Mouse (Mus musculus) heart, embryonic 14.5 days (tissue): Measurements from ENCODE around the gene Tcaf2. TPM values are rescaled to one million over a fixed set of nuclear protein-coding genes. Genes with fewer than 3 reads are reported as not detected.

Source experiments
- ATAC-seq: fragments of 200-750 bp; cut with Nextera tagmentation; 2 replicates; pipeline ENCODE4 v1.8.0; 2017; ENCODE audit warnings: low read depth, moderate TSS enrichment; ENCODE audit not compliant: insufficient number of reproducible peaks, insufficient read depth, low FRiP score
- H3K27ac ChIP-seq, 2 experiments: fragments of 200-500 bp in 1 of 2; fragments of 300-500 bp in 1 of 2; sonication (generic) in 1 of 2; replicated peaks in 1 of 2; 2 replicates each; pipeline ENCODE4 v1.5.1; 2012 to 2014; ENCODE audit warnings: low read depth in 2 of 2, low read length in 2 of 2, control low read depth in 1 of 2, mild to moderate bottlenecking in 1 of 2, mixed read lengths in 1 of 2; ENCODE audit not compliant: control insufficient read depth in 1 of 2, insufficient read depth in 1 of 2
- H3K27me3 ChIP-seq: fragments of 300-500 bp; sonication (generic); 2 replicates; pipeline ENCODE4 v1.6.1; 2014; ENCODE audit warnings: mild to moderate bottlenecking, low read length, control low read depth; ENCODE audit not compliant: control insufficient read depth, insufficient read depth
- H3K36me3 ChIP-seq: fragments of 300-500 bp; sonication (generic); 2 replicates; pipeline ENCODE4 v1.6.1; 2014; ENCODE audit warnings: mild to moderate bottlenecking, control low read depth, low read length, mixed read lengths; ENCODE audit not compliant: control insufficient read depth, insufficient read depth
- H3K4me1 ChIP-seq, 2 experiments: fragments of 200-500 bp in 1 of 2; fragments of 300-500 bp in 1 of 2; sonication (generic) in 1 of 2; 2 replicates each; pipeline ENCODE4 v1.6.1; 2012 to 2014; ENCODE audit warnings: low read length in 2 of 2, control low read depth in 1 of 2, mixed read lengths in 1 of 2; ENCODE audit not compliant: control insufficient read depth in 2 of 2, insufficient read depth in 2 of 2
- H3K4me2 ChIP-seq: fragments of 300-500 bp; sonication (generic); 2 replicates; pipeline ENCODE4 v1.6.1; 2014; ENCODE audit warnings: mild to moderate bottlenecking, low read length
- H3K4me3 ChIP-seq, 2 experiments: fragments of 200-500 bp in 1 of 2; fragments of 300-500 bp in 1 of 2; sonication (generic) in 1 of 2; 2 replicates each; pipeline ENCODE4 v1.5.1; 2012 to 2014; ENCODE audit warnings: low read length in 2 of 2, mild to moderate bottlenecking in 2 of 2, control low read depth in 1 of 2, low read depth in 1 of 2, moderate library complexity in 1 of 2; ENCODE audit not compliant: control insufficient read depth in 1 of 2, insufficient read depth in 1 of 2
- H3K9ac ChIP-seq: fragments of 300-500 bp; sonication (generic); 2 replicates; pipeline ENCODE4 v1.6.1; 2014; ENCODE audit warnings: mild to moderate bottlenecking, low read length
- H3K9me3 ChIP-seq: fragments of 300-500 bp; sonication (generic); 2 replicates; pipeline ENCODE4 v1.6.1; 2016; ENCODE audit warnings: low read length, control low read depth; ENCODE audit not compliant: control insufficient read depth
- WGBS: fragments of 180-500 bp; shearing (Covaris S2); extraction: QIAGEN DNeasy Blood & Tissue Kit; methylation state at CpG from one replicate; pipeline ENCODE4 v1.1.7; 2014; 5-methylcytosine and 5-hydroxymethylcytosine counted together
- polyA plus RNA-seq: library from polyadenylated mRNA; unstranded; fragments of >200 nt; fragmentation: Nextera tagmentation; extraction: Ambion mirVana; gene quantifications from 2 replicates; pipeline ENCODE4 v1.2.1, GENCODE M21; 2014

The Tcaf2 gene
- polyA plus RNA-seq, 1 experiment from 2014 or later: 1.4 TPM

GRCm38 (mm10) chr6:42597592-42597991 is 47.5 kb downstream of the Tcaf2 start, which contains the start of gene Tcaf3:
Gene Tcaf3, minus strand, starts transcription at chr6:42597692.
- no peaks in the 10 kb centered on the region for H3K27me3 ChIP-seq
- H3K4me2 ChIP-seq: no peak within 1 kb of the TSS
- no peaks in the 10 kb centered on the region for H3K36me3 ChIP-seq
- H3K27ac ChIP-seq: no peak within 1 kb of the TSS
- no peaks in the 10 kb centered on the region for H3K9me3 ChIP-seq
- no peak within 1 kb of the TSS for H3K4me3 ChIP-seq
- no peak for ATAC-seq
- no peak within 1 kb of the TSS for H3K9ac ChIP-seq
- WGBS: 78% methylated on average over 4 of the region's 4 CpGs
- no peaks in the 10 kb centered on the region for H3K4me1 ChIP-seq

GRCm38 (mm10) chr6:42593138-42593882 is 51.7 kb downstream of the Tcaf2 start:
- WGBS: 73% methylated on average over 17 of the region's 17 CpGs
- Histone ChIP-seq H3K4me2 (no peak overlapping the region), H3K27me3 (no peaks in the 10 kb centered on the region), H3K9ac (no peak overlapping the region), H3K4me3 (no peak overlapping the region), H3K4me1 (no peaks in the 10 kb centered on the region), H3K9me3 (no peaks in the 10 kb centered on the region), H3K36me3 (no peaks in the 10 kb centered on the region), H3K27ac (no peak overlapping the region)
- ATAC-seq: no peak

GRCm38 (mm10) chr6:42586569-42586968 is 58.5 kb downstream of the Tcaf2 start:
- no peaks in the 10 kb centered on the region for H3K36me3 ChIP-seq
- H3K9me3 ChIP-seq: no peaks in the 10 kb centered on the region
- ATAC-seq: no peak
- H3K27ac ChIP-seq: no peak overlapping the region
- H3K4me3 ChIP-seq: no peak overlapping the region
- WGBS: 72% methylated on average over 5 of the region's 5 CpGs
- H3K4me2 ChIP-seq: no peak overlapping the region
- peaks cover 0 to 8% of the 10 kb centered on the region in 2 experiments; a peak in 2 of 4 replicates for H3K4me1 ChIP-seq
- no peak overlapping the region for H3K9ac ChIP-seq
- no peaks in the 10 kb centered on the region for H3K27me3 ChIP-seq

- no peaks in the 10 kb centered on the region for H3K36me3 ChIP-seq
- no peaks in the 10 kb centered on the region for H3K9me3 ChIP-seq
- no peaks in the 10 kb centered on the region for H3K27me3 ChIP-seq
- under 1% methylated on average over 7 of the region's 7 CpGs for WGBS
- no peak overlapping the region for H3K27ac ChIP-seq
- no peak for ATAC-seq
- H3K4me1 ChIP-seq: peaks cover 0 to 8% of the 10 kb centered on the region in 2 experiments; a peak in 2 of 4 replicates
- peak overlapping the region in 1 of 2 experiments; percentile 27; a peak in 1 of 4 replicates for H3K4me3 ChIP-seq
- H3K9ac ChIP-seq: peak overlapping the region; percentile 35; the same call in 1 of the 2 replicates
- peak overlapping the region; percentile 59 for H3K4me2 ChIP-seq
Observed at GRCm38 (mm10) chr6:42583488-42583872, 61.6 kb downstream of the Tcaf2 start.

- H3K4me1 ChIP-seq: peaks cover 0 to 8% of the 10 kb centered on the region in 2 experiments; a peak in 2 of 4 replicates
- no peaks in the 10 kb centered on the region for H3K36me3 ChIP-seq
- peak overlapping the region; percentile 59 for H3K4me2 ChIP-seq
- H3K4me3 ChIP-seq: peak overlapping the region in 1 of 2 experiments; percentile 27; a peak in 1 of 4 replicates
- no peaks in the 10 kb centered on the region for H3K9me3 ChIP-seq
- 40% methylated on average over 9 of the region's 9 CpGs for WGBS
- H3K9ac ChIP-seq: peak overlapping the region; percentile 35; the same call in 1 of the 2 replicates
- ATAC-seq: no peak
- no peak overlapping the region for H3K27ac ChIP-seq
- no peaks in the 10 kb centered on the region for H3K27me3 ChIP-seq
Observed at GRCm38 (mm10) chr6:42582741-42583487, 62.1 kb downstream of the Tcaf2 start.

- no peak overlapping the region for H3K9ac ChIP-seq
- H3K27me3 ChIP-seq: no peaks in the 10 kb centered on the region
- no peaks in the 10 kb centered on the region for H3K9me3 ChIP-seq
- H3K27ac ChIP-seq: no peak overlapping the region
- no peaks in the 10 kb centered on the region for H3K36me3 ChIP-seq
- H3K4me2 ChIP-seq: no peak overlapping the region
- ATAC-seq: no peak
- no peak overlapping the region for H3K4me3 ChIP-seq
- WGBS: 60% methylated on average over 4 of the region's 4 CpGs
- H3K4me1 ChIP-seq: peaks cover 0 to 8% of the 10 kb centered on the region in 2 experiments; a peak in 2 of 4 replicates
Observed at GRCm38 (mm10) chr6:42578678-42579077, 66.4 kb downstream of the Tcaf2 start.

GRCm38 (mm10) chr6:42577433-42577832 is 67.6 kb downstream of the Tcaf2 start:
- ATAC-seq: no peak
- H3K4me2 ChIP-seq: no peak overlapping the region
- WGBS: 84% methylated on average over 2 of the region's 2 CpGs
- no peak overlapping the region for H3K4me3 ChIP-seq
- no peaks in the 10 kb centered on the region for H3K27me3 ChIP-seq
- no peak overlapping the region for H3K9ac ChIP-seq
- H3K9me3 ChIP-seq: no peaks in the 10 kb centered on the region
- no peaks in the 10 kb centered on the region for H3K4me1 ChIP-seq
- no peaks in the 10 kb centered on the region for H3K36me3 ChIP-seq
- no peak overlapping the region for H3K27ac ChIP-seq
